13 mouse cellular contexts compared by ENCODE assay signal in the genomic region with DNA sequence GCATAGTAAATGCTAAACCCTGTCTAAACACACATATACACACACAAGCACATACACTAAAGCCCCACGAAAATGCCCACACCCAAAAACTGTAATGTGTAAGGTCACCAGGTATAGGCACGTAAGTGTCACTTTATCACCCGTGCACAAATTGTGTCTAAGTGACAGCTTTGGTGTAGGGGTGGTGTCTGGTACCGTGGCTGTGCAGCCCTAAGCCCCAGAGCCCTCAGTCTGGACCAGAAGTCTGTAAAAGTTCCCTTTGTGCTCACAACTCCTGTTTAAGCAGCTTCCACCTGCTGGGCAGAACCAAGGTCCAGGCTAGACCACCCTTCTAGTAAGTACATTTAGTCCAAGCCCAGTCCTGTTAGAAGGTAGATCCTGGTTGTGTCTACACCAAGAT. TPM values are rescaled to one million over a fixed set of nuclear protein-coding genes. Genes with fewer than 3 reads are reported as not detected.
DNase-seq lines count a peak whose midpoint lies in the region; ATAC-seq lines count a peak whose summit lies in the region.
"Not testable (repeated sequence)": the region's sequence is repeated elsewhere in the genome, so short reads cannot be mapped to it uniquely, and the experiment has no call there.
"Had no signal": no experiment of that assay in that cellular context is flagged by ENCODE, and none has a peak within 500 bp of the region (broad histone marks: within the 10 kb centered on the region; RNA-seq: fewer than 3 reads in every experiment).

No protein-coding gene starts in this region.

- H3K4me1 ChIP-seq in embryonic facial prominence, embryonic 12.5 days; heart, embryonic 14.5 days (ENCODE audit: control insufficient read depth in 2 of 2, insufficient read depth in 2 of 2, low read length in 2 of 2); hindbrain, embryonic 15.5 days (replicated peaks); kidney, embryonic 15.5 days; lung, embryonic 16.5 days (replicated peaks; ENCODE audit: control insufficient read depth, insufficient read depth, low read length); midbrain, embryonic 11.5 days (ENCODE audit: control insufficient read depth, insufficient read depth, low read length); neural tube, embryonic 11.5 days (ENCODE audit: control insufficient read depth, insufficient read depth, low read length): not testable (repeated sequence)

- 78% methylated on average over 4 of the region's 4 CpGs for WGBS in embryonic facial prominence, embryonic 12.5 days
- 72% methylated on average over 4 of the region's 4 CpGs for WGBS in heart, embryonic 14.5 days
- 87% methylated on average over 4 of the region's 4 CpGs for WGBS in hindbrain, embryonic 15.5 days
- 85% methylated on average over 4 of the region's 4 CpGs for WGBS in kidney, embryonic 15.5 days
- WGBS in lung, embryonic 16.5 days: 79% methylated on average over 4 of the region's 4 CpGs
- WGBS in midbrain, embryonic 11.5 days: 79% methylated on average over 4 of the region's 4 CpGs
- WGBS in neural tube, embryonic 11.5 days: 83% methylated on average over 4 of the region's 4 CpGs

- not testable (repeated sequence) for H3K27me3 ChIP-seq in embryonic facial prominence, embryonic 12.5 days; heart, embryonic 14.5 days (ENCODE audit: control insufficient read depth, insufficient read depth, low read length); hindbrain, embryonic 15.5 days; kidney, embryonic 15.5 days; lung, embryonic 16.5 days (ENCODE audit: control insufficient read depth, insufficient read depth, low read depth, low read length); midbrain, embryonic 11.5 days (ENCODE audit: control insufficient read depth, insufficient read depth, low read length); neural tube, embryonic 11.5 days (ENCODE audit: control insufficient read depth, insufficient read depth, low read length)

- peak; percentile 65; the same call in 1 of the 2 replicates for ATAC-seq in embryonic facial prominence, embryonic 12.5 days (ENCODE audit: insufficient number of reproducible peaks, insufficient read depth, low FRiP score, low TSS enrichment)
- ATAC-seq in heart, embryonic 14.5 days (ENCODE audit: insufficient number of reproducible peaks, insufficient read depth, low FRiP score, low read depth): peak; percentile 23; the same call in 1 of the 2 replicates
- ATAC-seq in hindbrain, embryonic 15.5 days (ENCODE audit: low FRiP score, low read depth): 0 out of 2 replicates have a peak, but pooled peaks have one; percentile 54
- ATAC-seq in kidney, embryonic 15.5 days (replicated peaks; ENCODE audit: low FRiP score): peak; percentile 49; the same call in 1 of the 2 replicates
- ATAC-seq in lung, embryonic 16.5 days (ENCODE audit: low read depth): 0 out of 2 replicates have a peak, but pooled peaks have one; percentile 27
- 0 out of 2 replicates have a peak, but pooled peaks have one; percentile 20 for ATAC-seq in midbrain, embryonic 11.5 days (ENCODE audit: low FRiP score)
- 0 out of 2 replicates have a peak, but pooled peaks have one; percentile 41 for ATAC-seq in neural tube, embryonic 11.5 days (ENCODE audit: insufficient read depth, low FRiP score, low TSS enrichment)

- DNase-seq in midbrain, embryonic 11.5 days (ENCODE audit: low spot score, missing footprints); neural tube, embryonic 11.5 days (ENCODE audit: low spot score): not testable (repeated sequence)

- not testable (repeated sequence) for H3K9ac ChIP-seq in embryonic facial prominence, embryonic 12.5 days; heart, embryonic 14.5 days (ENCODE audit: low read length); hindbrain, embryonic 15.5 days; kidney, embryonic 15.5 days; lung, embryonic 16.5 days (ENCODE audit: low read length); midbrain, embryonic 11.5 days (ENCODE audit: low read length); neural tube, embryonic 11.5 days (ENCODE audit: low read length)

- H3K4me2 ChIP-seq in embryonic facial prominence, embryonic 12.5 days (replicated peaks); heart, embryonic 14.5 days (ENCODE audit: low read length); hindbrain, embryonic 15.5 days; kidney, embryonic 15.5 days; lung, embryonic 16.5 days (ENCODE audit: low read depth, low read length); midbrain, embryonic 11.5 days; neural tube, embryonic 11.5 days (ENCODE audit: low read depth): not testable (repeated sequence)

- H3K36me3 ChIP-seq in embryonic facial prominence, embryonic 12.5 days; heart, embryonic 14.5 days (ENCODE audit: control insufficient read depth, insufficient read depth, low read length); hindbrain, embryonic 15.5 days; kidney, embryonic 15.5 days; lung, embryonic 16.5 days (ENCODE audit: control insufficient read depth, insufficient read depth, low read length); midbrain, embryonic 11.5 days (ENCODE audit: control insufficient read depth, insufficient read depth, low read length); neural tube, embryonic 11.5 days (ENCODE audit: control insufficient read depth, insufficient read depth, low read length): not testable (repeated sequence)

- H3K9me3 ChIP-seq in embryonic facial prominence, embryonic 12.5 days: peaks cover 38% of the 10 kb centered on the region
- peaks cover 32% of the 10 kb centered on the region for H3K9me3 ChIP-seq in heart, embryonic 14.5 days (ENCODE audit: control insufficient read depth, low read length)
- peaks cover 26% of the 10 kb centered on the region for H3K9me3 ChIP-seq in hindbrain, embryonic 15.5 days
- H3K9me3 ChIP-seq in kidney, embryonic 15.5 days (replicated peaks): peaks cover 33% of the 10 kb centered on the region
- peaks cover 18% of the 10 kb centered on the region for H3K9me3 ChIP-seq in lung, embryonic 16.5 days (ENCODE audit: control insufficient read depth, low read length)
- H3K9me3 ChIP-seq in midbrain, embryonic 11.5 days (ENCODE audit: control insufficient read depth, low read length): peaks cover 34% of the 10 kb centered on the region
- peaks cover 13% of the 10 kb centered on the region for H3K9me3 ChIP-seq in neural tube, embryonic 11.5 days (ENCODE audit: control insufficient read depth, low read length)

- H3K27ac ChIP-seq in embryonic facial prominence, embryonic 12.5 days; heart, embryonic 14.5 days (replicated peaks in 1 of 2; ENCODE audit: control insufficient read depth in 1 of 2, insufficient read depth in 1 of 2, low read depth in 2 of 2, low read length in 2 of 2); hindbrain, embryonic 15.5 days (replicated peaks); kidney, embryonic 15.5 days; lung, embryonic 16.5 days (ENCODE audit: low read length); midbrain, embryonic 11.5 days (ENCODE audit: low read depth, low read length); neural tube, embryonic 11.5 days (ENCODE audit: low read depth, low read length): not testable (repeated sequence)

- not testable (repeated sequence) for H3K4me3 ChIP-seq in embryonic facial prominence, embryonic 12.5 days; heart, embryonic 14.5 days (ENCODE audit: control insufficient read depth in 1 of 2, insufficient read depth in 1 of 2, low read depth in 1 of 2, low read length in 2 of 2); hindbrain, embryonic 15.5 days; kidney, embryonic 15.5 days (replicated peaks); lung, embryonic 16.5 days (ENCODE audit: low read length); midbrain, embryonic 11.5 days (ENCODE audit: low read depth, low read length); neural tube, embryonic 11.5 days (ENCODE audit: low read depth, low read length)

RNA-seq across cellular contexts. Expression of a gene that starts 24.4 kb away (rescaled TPM):
- polyA plus RNA-seq in embryonic facial prominence, embryonic 12.5 days (2016; fragmentation: Nextera tagmentation; extraction: Ambion mirVana): not detected in 2 replicates
- not detected in 2 replicates for polyA plus RNA-seq in heart, embryonic 14.5 days (2014; fragmentation: Nextera tagmentation; extraction: Ambion mirVana)
- polyA plus RNA-seq in hindbrain, embryonic 15.5 days (2015; fragmentation: Nextera tagmentation; extraction: Ambion mirVana): 0.05 TPM in 1 of 2 replicates, not detected in the other
- polyA plus RNA-seq in kidney, embryonic 15.5 days (2015; fragmentation: Nextera tagmentation; extraction: Ambion mirVana): not detected in 2 replicates
- not detected in 2 replicates for polyA plus RNA-seq in lung, embryonic 16.5 days (2015; fragmentation: Nextera tagmentation; extraction: Ambion mirVana)
- polyA plus RNA-seq in midbrain, embryonic 11.5 days (2014; fragmentation: Nextera tagmentation; extraction: Ambion mirVana): not detected in 2 replicates
- polyA plus RNA-seq in neural tube, embryonic 11.5 days (2014; fragmentation: Nextera tagmentation; extraction: Ambion mirVana): not detected in 2 replicates
- polyA plus RNA-seq: brain, embryonic 14.5 days; C2C12; embryonic facial prominence, embryonic 13.5 days; forebrain, postnatal 0 days; heart, embryonic 13.5 days; hindbrain, embryonic 16.5 days had no signal
